Mouse (Mus musculus): ENCODE measurements at regions not wholly inside any gene's neighbourhood (a gene's known extent, or its start where the extent isn't known, plus 50 kb on each side); places are given as distances from the start of the nearest gene placed in this dataset.

- Histone ChIP-seq H3K4me2 (replicated peaks) (no peak overlapping the region), H3K27ac (no peak overlapping the region), H3K36me3 (no peaks in the 10 kb centered on the region), H3K4me1 (no peaks in the 10 kb centered on the region), H3K27me3 (no peaks in the 10 kb centered on the region), H3K4me3 (no peak overlapping the region), H3K9me3 (replicated peaks) (no peaks in the 10 kb centered on the region), H3K9ac (no peak overlapping the region)
- 83% methylated on average over 2 of the region's 2 CpGs for WGBS
- ATAC-seq (ENCODE audit: low FRiP score): no peak
Measured at GRCm38 (mm10) chr10:117540112-117540594, 89.1 kb upstream of the Cpm start.

GRCm38 (mm10) chr10:117539532-117539931, 89.8 kb upstream of the Cpm start:
- Histone ChIP-seq H3K9me3 (replicated peaks) (no peaks in the 10 kb centered on the region), H3K4me1 (no peaks in the 10 kb centered on the region), H3K4me2 (replicated peaks) (no peak overlapping the region), H3K9ac (no peak overlapping the region), H3K4me3 (no peak overlapping the region), H3K27me3 (no peaks in the 10 kb centered on the region), H3K36me3 (no peaks in the 10 kb centered on the region), H3K27ac (no peak overlapping the region)
- ATAC-seq (ENCODE audit: low FRiP score): no peak
- WGBS: 86% methylated on average over 1 of the region's 1 CpGs

- no peak overlapping the region for H3K27ac ChIP-seq
- WGBS: 88% methylated on average over 5 of the region's 5 CpGs
- H3K4me2 ChIP-seq (replicated peaks): no peak overlapping the region
- no peak overlapping the region for H3K4me3 ChIP-seq
- no peaks in the 10 kb centered on the region for H3K4me1 ChIP-seq
- no peaks in the 10 kb centered on the region for H3K27me3 ChIP-seq
- no peak overlapping the region for H3K9ac ChIP-seq
- ATAC-seq (ENCODE audit: low FRiP score): no peak
- H3K36me3 ChIP-seq: no peaks in the 10 kb centered on the region
- H3K9me3 ChIP-seq (replicated peaks): no peaks in the 10 kb centered on the region
Measured at GRCm38 (mm10) chr10:117538725-117539124, 90.6 kb upstream of the Cpm start.

- 0 out of 2 replicates have a peak, but pooled peaks cover 3% of the 10 kb centered on the region for H3K4me1 ChIP-seq
- no peak overlapping the region for H3K4me2 ChIP-seq (replicated peaks)
- H3K27ac ChIP-seq: no peak overlapping the region
- no peaks in the 10 kb centered on the region for H3K9me3 ChIP-seq (replicated peaks)
- no peak for ATAC-seq (ENCODE audit: low FRiP score)
- no peaks in the 10 kb centered on the region for H3K27me3 ChIP-seq
- H3K4me3 ChIP-seq: no peak overlapping the region
- WGBS: 96% methylated on average over 15 of the region's 15 CpGs
- H3K9ac ChIP-seq: no peak overlapping the region
- H3K36me3 ChIP-seq: no peaks in the 10 kb centered on the region
Measured at GRCm38 (mm10) chr10:117536769-117537599, 92.3 kb upstream of the Cpm start.

GRCm38 (mm10) chr10:117535843-117536242, 93.5 kb upstream of the Cpm start:
- WGBS: 93% methylated on average over 4 of the region's 4 CpGs
- H3K36me3 ChIP-seq: no peaks in the 10 kb centered on the region
- ATAC-seq (ENCODE audit: low FRiP score): no peak

GRCm38 (mm10) chr10:117534992-117535719, 94.1 kb upstream of the Cpm start:
- WGBS: 89% methylated on average over 12 of the region's 12 CpGs
- 0 out of 2 replicates have a peak, but pooled peaks cover 3% of the 10 kb centered on the region for H3K4me1 ChIP-seq
- H3K9ac ChIP-seq: no peak overlapping the region
- ATAC-seq (ENCODE audit: low FRiP score): no peak
- no peak overlapping the region for H3K4me3 ChIP-seq
- H3K9me3 ChIP-seq (replicated peaks): no peaks in the 10 kb centered on the region
- H3K36me3 ChIP-seq: no peaks in the 10 kb centered on the region
- no peak overlapping the region for H3K27ac ChIP-seq
- H3K27me3 ChIP-seq: no peaks in the 10 kb centered on the region
- no peak overlapping the region for H3K4me2 ChIP-seq (replicated peaks)

More at GRCm38 (mm10) chr10:117535843-117536242, 93.5 kb upstream of the Cpm start:
- Histone ChIP-seq H3K27ac (no peak overlapping the region), H3K9ac (no peak overlapping the region), H3K4me2 (replicated peaks) (no peak overlapping the region), H3K9me3 (replicated peaks) (no peaks in the 10 kb centered on the region), H3K4me3 (no peak overlapping the region), H3K4me1 (0 out of 2 replicates have a peak, but pooled peaks cover 3% of the 10 kb centered on the region), H3K27me3 (no peaks in the 10 kb centered on the region)

- Histone ChIP-seq H3K27me3 (no peaks in the 10 kb centered on the region), H3K27ac (no peak overlapping the region), H3K4me3 (no peak overlapping the region), H3K4me2 (replicated peaks) (no peak overlapping the region), H3K9me3 (replicated peaks) (no peaks in the 10 kb centered on the region), H3K36me3 (no peaks in the 10 kb centered on the region), H3K9ac (no peak overlapping the region), H3K4me1 (0 out of 2 replicates have a peak, but pooled peaks cover 3% of the 10 kb centered on the region)
- ATAC-seq (ENCODE audit: low FRiP score): no peak
- WGBS: 86% methylated on average over 4 of the region's 4 CpGs
Measured at GRCm38 (mm10) chr10:117534478-117534877, 94.8 kb upstream of the Cpm start.

GRCm38 (mm10) chr10:117533541-117534386, 95.5 kb upstream of the Cpm start:
- Histone ChIP-seq H3K9ac (no peak overlapping the region), H3K4me3 (no peak overlapping the region), H3K9me3 (replicated peaks) (no peaks in the 10 kb centered on the region), H3K36me3 (no peaks in the 10 kb centered on the region), H3K4me1 (0 out of 2 replicates have a peak, but pooled peaks cover 3% of the 10 kb centered on the region), H3K27me3 (no peaks in the 10 kb centered on the region), H3K27ac (no peak overlapping the region), H3K4me2 (replicated peaks) (no peak overlapping the region)
- ATAC-seq (ENCODE audit: low FRiP score): no peak
- WGBS: 84% methylated on average over 8 of the region's 8 CpGs

- no peak overlapping the region for H3K27ac ChIP-seq
- no peak overlapping the region for H3K4me2 ChIP-seq (replicated peaks)
- no peaks in the 10 kb centered on the region for H3K27me3 ChIP-seq
- H3K4me1 ChIP-seq: 0 out of 2 replicates have a peak, but pooled peaks cover 3% of the 10 kb centered on the region
- no peak for ATAC-seq (ENCODE audit: low FRiP score)
- 93% methylated on average over 1 of the region's 1 CpGs for WGBS
- no peak overlapping the region for H3K9ac ChIP-seq
- H3K36me3 ChIP-seq: no peaks in the 10 kb centered on the region
- H3K9me3 ChIP-seq (replicated peaks): no peaks in the 10 kb centered on the region
- H3K4me3 ChIP-seq: no peak overlapping the region
Measured at GRCm38 (mm10) chr10:117532750-117533540, 96.4 kb upstream of the Cpm start.

- Histone ChIP-seq H3K4me3 (no peak overlapping the region), H3K27ac (no peak overlapping the region), H3K36me3 (no peaks in the 10 kb centered on the region), H3K4me2 (replicated peaks) (no peak overlapping the region), H3K9ac (no peak overlapping the region), H3K9me3 (replicated peaks) (no peaks in the 10 kb centered on the region), H3K4me1 (0 out of 2 replicates have a peak, but pooled peaks cover 3% of the 10 kb centered on the region), H3K27me3 (no peaks in the 10 kb centered on the region)
- 81% methylated on average over 17 of the region's 17 CpGs for WGBS
- no peak for ATAC-seq (ENCODE audit: low FRiP score)
Measured at GRCm38 (mm10) chr10:117531798-117532747, 97.2 kb upstream of the Cpm start.

Measured in hindbrain, embryonic 12.5 days (tissue).